Mouse (Mus musculus): ENCODE results near the gene Lman2.

Lman2 gene

GRCm38 (mm10) chr13:55327169-55327568 is 35.4 kb downstream of the Lman2 start:
- DNase-seq (ENCODE audit: low spot score) = no peak

GRCm38 (mm10) chr13:55325596-55325995 is 37.0 kb downstream of the Lman2 start:
- DNase-seq (ENCODE audit: low spot score) = no peak

DNA sequence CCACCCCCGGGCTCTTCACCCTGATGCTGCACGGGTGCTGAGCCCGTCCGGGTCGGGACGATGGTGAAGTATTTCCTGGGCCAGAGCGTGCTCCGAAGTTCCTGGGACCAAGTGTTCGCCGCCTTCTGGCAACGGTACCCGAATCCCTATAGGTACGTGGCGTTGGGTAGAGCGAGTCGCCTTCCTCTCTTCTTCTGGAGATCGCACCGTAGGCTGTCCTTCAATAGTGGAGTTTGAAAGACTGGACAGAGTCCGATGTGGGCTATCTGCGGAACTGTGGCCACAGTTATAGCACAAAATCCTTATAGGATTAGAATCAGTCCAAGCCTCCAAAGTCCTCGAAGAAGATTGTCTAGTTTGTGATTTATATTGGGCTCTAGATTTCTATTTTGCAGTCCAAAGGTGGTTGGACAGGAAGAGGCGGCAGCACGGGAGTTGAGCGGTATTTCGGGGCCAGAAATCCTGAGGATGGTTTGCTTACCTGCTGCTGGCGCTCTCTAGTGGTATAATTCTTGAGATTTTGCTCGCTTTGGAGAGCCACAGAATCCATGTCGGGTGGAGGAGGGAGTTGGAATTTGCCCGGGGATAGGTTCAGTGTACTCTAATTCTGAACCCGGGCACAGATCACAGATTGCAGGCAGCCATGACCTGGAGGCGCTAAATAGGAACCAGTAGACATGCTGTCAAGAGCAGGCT is 40.3 kb downstream of the Lman2 start:
- DNase-seq (ENCODE audit: low spot score) = no peak

GRCm38 (mm10) chr13:55321434-55322129 is 41.0 kb downstream of the Lman2 start, which contains the start of gene Rab24:
Gene Rab24 (minus strand): TSS chr13:55321946.
- peak; percentile 84 for DNase-seq (ENCODE audit: low spot score)

GRCm38 (mm10) chr13:55319931-55320533 is 42.6 kb downstream of the Lman2 start, which contains the start of gene Prelid1:
Gene Prelid1 (plus strand): TSS chr13:55320500.
- DNase-seq (ENCODE audit: low spot score) = no peak

DNA sequence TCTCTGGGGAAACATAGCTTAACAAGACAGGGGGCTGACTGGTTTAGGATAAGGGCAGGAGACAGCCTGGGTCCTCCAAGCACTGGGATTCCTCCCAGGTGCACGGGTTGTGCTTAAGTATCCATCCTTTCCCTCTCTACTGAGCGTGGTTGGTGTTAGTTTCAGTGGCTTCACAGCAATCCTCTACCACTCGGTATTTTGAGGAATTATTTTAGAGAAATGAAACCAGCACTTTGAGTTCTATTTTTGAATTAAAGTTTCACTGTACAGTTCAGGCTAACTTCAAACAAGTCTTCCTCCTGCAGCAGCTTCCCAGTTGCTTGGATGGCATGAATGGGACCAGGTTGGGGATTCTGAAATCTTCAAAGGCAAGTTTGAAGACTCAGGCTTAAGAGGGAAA is 44.2 kb downstream of the Lman2 start:
- no peak for DNase-seq (ENCODE audit: low spot score)

- DNase-seq (ENCODE audit: low spot score) = no peak
Observed at GRCm38 (mm10) chr13:55314891-55315412, 47.6 kb downstream of the Lman2 start.

DNA sequence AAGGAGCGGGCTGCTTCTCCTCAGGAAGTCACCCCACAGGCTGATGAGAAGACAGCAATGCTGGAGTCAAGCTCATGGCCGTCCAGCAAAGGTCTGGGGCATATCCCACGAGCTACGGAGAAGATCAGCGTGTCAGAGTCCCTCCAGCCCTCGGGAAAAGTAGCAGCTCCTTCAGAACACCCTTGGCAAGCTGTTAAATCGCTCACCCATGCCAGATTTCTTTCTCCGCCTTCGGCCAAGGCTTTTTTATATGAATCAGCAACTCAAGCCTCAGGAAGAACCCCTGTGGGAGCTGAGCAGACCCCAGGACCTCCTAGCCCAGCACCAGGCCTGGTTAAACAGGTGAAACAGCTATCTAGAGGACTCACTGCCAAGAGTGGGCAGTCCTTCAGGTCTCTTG is 49.5 kb downstream of the Lman2 start:
- no peak for DNase-seq (ENCODE audit: low spot score)

- DNase-seq (ENCODE audit: low spot score) = no peak
Observed at GRCm38 (mm10) chr13:55312028-55312630, 50.5 kb downstream of the Lman2 start.

DNA sequence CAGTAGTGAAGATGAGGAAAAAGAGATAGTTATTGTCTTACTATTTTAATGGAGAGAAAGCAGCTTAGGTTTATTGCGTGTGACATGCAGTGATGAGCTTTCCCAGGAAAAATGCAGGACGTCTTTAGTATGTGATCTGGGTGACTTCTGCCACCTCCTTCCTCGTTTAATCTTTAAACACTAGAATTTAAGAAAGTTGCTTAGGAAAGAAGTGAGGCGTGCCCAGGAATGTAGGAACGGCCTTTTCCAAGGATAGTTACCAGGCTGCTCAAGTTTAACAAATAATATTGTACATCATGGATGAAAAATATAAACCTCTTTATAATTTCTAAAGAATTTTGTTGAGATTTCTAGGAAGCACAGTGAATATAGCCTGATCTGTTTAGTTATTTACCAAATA is 61.7 kb downstream of the Lman2 start:
- DNase-seq (ENCODE audit: low spot score) = no peak

DNA sequence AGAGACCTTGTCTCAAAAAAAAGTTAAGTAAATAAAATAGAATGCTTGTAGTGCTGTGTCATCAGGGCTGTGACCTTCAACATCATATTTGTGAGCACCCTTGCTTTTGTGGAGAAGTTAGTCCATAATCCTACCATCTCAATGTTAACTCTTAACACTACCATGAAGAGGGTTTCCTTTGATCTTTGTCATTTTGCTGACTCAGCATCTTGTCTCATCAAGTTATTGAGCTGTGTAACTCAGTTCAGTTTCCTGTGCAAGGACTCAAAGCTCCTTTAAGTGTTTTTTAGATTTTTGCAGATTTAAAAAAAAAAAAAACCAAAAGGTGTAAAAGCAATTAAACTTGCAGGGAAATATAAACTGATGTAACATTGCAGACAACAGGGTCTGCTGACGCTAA is 65.8 kb downstream of the Lman2 start:
- no peak for DNase-seq (ENCODE audit: low spot score)
